Mouse (Mus musculus): Measurements from ENCODE around the gene Abhd12b. TPM values are rescaled to one million over a fixed set of nuclear protein-coding genes. Genes with fewer than 3 reads are reported as not detected.

Abhd12b gene
- polyA plus RNA-seq (2015; fragmentation: Illumina TruSeq; extraction: RNeasy Lipid Tissue Mini Kit (QIAGEN cat#74804); ENCODE audit: insufficient read depth, low replicate concordance): not detected

DNA sequence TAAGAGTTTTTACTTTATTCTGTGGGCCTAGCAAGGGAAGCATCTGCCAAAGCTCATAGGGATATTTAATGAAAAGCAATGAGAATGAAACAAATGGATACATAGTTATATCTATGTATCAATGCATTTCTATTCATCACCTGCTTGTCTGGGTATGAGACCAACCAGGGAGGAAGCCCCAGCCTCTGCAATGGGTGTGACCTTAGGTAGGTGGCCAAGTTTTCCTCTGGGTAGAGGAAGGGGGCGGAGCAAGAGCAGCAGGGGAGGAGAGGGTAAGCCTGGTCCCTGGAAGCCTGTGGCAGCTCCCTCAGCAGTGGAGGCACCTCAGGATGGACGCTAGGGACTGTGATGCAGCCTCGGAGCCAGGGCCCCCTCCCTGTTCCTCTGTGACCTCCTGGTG, at the start of gene Abhd12b:
Abhd12b (plus strand) TSS at position 301 of the 400 bp plus-strand sequence.

DNA sequence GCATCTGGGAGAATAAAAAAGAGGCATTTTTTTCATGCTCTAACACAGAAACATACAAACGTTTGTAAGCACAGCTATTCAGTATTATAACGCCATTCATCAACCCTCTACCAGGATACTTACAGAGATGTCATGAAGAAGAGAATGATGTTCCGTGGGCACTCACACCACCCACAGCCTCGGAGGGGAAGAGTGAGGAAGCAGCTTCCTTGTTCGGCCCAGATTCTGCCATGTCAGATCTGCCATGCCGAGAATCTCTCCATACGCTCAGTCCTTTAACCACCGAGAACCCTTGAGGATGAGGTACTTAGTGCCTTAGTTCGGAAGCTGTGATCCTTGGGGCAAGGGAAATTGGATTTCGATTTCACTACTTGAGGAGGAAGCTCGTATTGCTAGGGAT, 40.6 kb upstream of the Abhd12b start, which contains the start of gene Nin:
Nin (minus strand) TSS at position 367 of the 400 bp plus-strand sequence.

DNA sequence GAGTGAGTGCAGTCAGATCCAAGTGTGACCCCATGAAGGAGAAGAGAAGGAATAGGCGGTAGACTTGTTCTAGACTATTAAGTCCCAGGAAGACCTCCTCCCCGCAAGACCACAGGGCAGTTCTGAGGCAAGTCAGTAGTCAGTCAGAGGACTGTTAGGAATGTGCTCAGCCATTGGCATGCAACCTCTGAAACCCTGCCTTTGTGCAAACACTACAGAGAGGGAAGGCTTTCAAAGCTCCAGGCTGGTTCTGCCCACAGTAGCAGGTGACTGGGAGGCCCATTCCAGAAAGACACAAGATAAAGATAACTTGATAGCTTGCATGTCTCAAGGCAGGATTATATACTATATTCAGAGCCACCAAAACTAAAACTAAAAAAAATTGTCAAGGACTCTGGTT, 77.4 kb downstream of the Abhd12b start, which contains the start of gene Pygl:
Pygl (minus strand) TSS at position 195 of the 400 bp plus-strand sequence.

Other genes with a start within 250 kb of the Abhd12b start
- 109 TPM for gene Sav1, start 167.1 kb upstream of the Abhd12b start, polyA plus RNA-seq (2015; fragmentation: Illumina TruSeq; extraction: RNeasy Lipid Tissue Mini Kit (QIAGEN cat#74804); ENCODE audit: insufficient read depth, low replicate concordance)
- 35.0 TPM for gene Nin, start 40.4 kb upstream of the Abhd12b start, polyA plus RNA-seq (2015; fragmentation: Illumina TruSeq; extraction: RNeasy Lipid Tissue Mini Kit (QIAGEN cat#74804); ENCODE audit: insufficient read depth, low replicate concordance)
- 25.9 TPM for gene Pygl, start 77.3 kb downstream of the Abhd12b start, polyA plus RNA-seq (2015; fragmentation: Illumina TruSeq; extraction: RNeasy Lipid Tissue Mini Kit (QIAGEN cat#74804); ENCODE audit: insufficient read depth, low replicate concordance)
- gene Trim9, start 193.5 kb downstream of the Abhd12b start, polyA plus RNA-seq (2015; fragmentation: Illumina TruSeq; extraction: RNeasy Lipid Tissue Mini Kit (QIAGEN cat#74804); ENCODE audit: insufficient read depth, low replicate concordance): not detected

All from spleen, adult 10 weeks (tissue).